Mouse (Mus musculus) testis, adult 2 months (tissue): ENCODE measurements around the gene Ints13.

Experiments used
- CTCF ChIP-seq: fragments of 200-500 bp; IDR thresholded peaks from 2 replicates; pipeline ENCODE4 v1.5.1; 2012; ENCODE audit warnings: low read depth, mild to moderate bottlenecking, inconsistent platforms, low read length, moderate library complexity; ENCODE audit not compliant: control insufficient read depth, insufficient read depth, insufficient replicate concordance
- POLR2A ChIP-seq: fragments of 200-500 bp; IDR thresholded peaks from 2 replicates; pipeline ENCODE4 v1.6.1; 2012; ENCODE audit warnings: low read depth, mild to moderate bottlenecking, inconsistent platforms, low read length, moderate library complexity; ENCODE audit not compliant: control insufficient read depth

- TF ChIP-seq POLR2A (no peak), CTCF (no peak)
Observed at GRCm38 (mm10) chr6:146514531-146514948, 63.1 kb downstream of the Ints13 start.
